ENCODE assay signal across 18 mouse cellular contexts in the genomic region with DNA sequence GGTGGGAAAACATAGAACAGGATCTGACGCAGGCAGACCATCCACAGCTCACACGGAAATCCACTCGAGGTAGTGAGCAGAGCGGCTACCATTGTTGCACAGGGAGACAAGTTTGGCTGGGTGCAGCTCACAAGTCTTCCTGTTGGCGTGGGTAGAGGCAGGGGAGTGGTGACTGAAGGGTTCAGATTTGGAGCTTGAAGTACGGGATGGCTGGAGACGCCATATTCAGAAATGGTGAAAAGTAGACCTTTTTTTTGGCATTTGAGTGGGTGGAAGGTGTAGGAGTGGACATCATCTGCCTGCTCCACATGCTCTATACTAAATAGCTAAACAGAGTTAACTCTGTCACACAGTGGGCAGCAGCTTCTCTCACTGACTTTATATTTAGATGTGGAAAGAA.
A peak's percentile ranks its signal among the peaks of the same experiment; 100 is the strongest.
DNase-seq lines count a peak whose midpoint lies in the region.
"Had no signal": no experiment of that assay in that cellular context is flagged by ENCODE, and none has a peak within 500 bp of the region (broad histone marks: within the 10 kb centered on the region; RNA-seq: fewer than 3 reads in every experiment).

No protein-coding gene starts in this region.

- DNase-seq in left cerebral cortex, adult 11 months (ENCODE audit: low spot score), result peak; percentile 48
- DNase-seq in left cerebral cortex, postnatal 4 days, result no peak
- peak; percentile 84 for DNase-seq in brain, adult 2 months (ENCODE audit: low read depth, low spot score)
- DNase-seq in frontal cortex, adult 2 months (ENCODE audit: extremely low spot score in 1 of 2, low spot score in 1 of 2), result peak; percentile 76 to 81
- peak; percentile 30 to 68 for DNase-seq in left cerebral cortex, postnatal 14 days (ENCODE audit: low spot score in 2 of 2)
- DNase-seq in spleen, postnatal 36 days (ENCODE audit: low spot score in 2 of 2), result no peak
- DNase-seq in thymus, postnatal 10 days (ENCODE audit: low spot score in 2 of 2), result no peak
- no peak for DNase-seq in urinary bladder, postnatal 4 days (ENCODE audit: low spot score in 2 of 2)
- DNase-seq: adrenal gland, postnatal 36 days; cerebellum, adult 2 months; cerebellum, postnatal 14 days; gastrocnemius, postnatal 25 days; heart, adult 18-20 months; heart, postnatal 4 days; kidney, adult 8-10 months; liver, embryonic 13.5 days; lung, adult 18-20 months; thymus, postnatal 25 days had no signal

- intact Hi-C loops in left cerebral cortex, postnatal 4 days (cut with DNase I), result no loop called here
- intact Hi-C loops in left cerebral cortex, postnatal 14 days (cut with DNase I), result loop anchor here (10.0 kb wide), 1 partner anchor 155 kb away; no protein-coding TSS in a partner anchor

Comparison
In these comparisons a context has a peak if more than half of its experiments do, and no peak if none do; other contexts are left out.
1. DNase-seq: peak in left cerebral cortex, adult 11 months (single experiment), brain, adult 2 months (single experiment), frontal cortex, adult 2 months (2 of 2) and left cerebral cortex, postnatal 14 days (2 of 2); none in left cerebral cortex, postnatal 4 days (single experiment), spleen, postnatal 36 days (0 of 2), thymus, postnatal 10 days (0 of 2) and urinary bladder, postnatal 4 days (0 of 2).